Mouse (Mus musculus) limb, embryonic 10.5 days (tissue): ENCODE data around the gene Hoxb6. TPM values are rescaled to one million over a fixed set of nuclear protein-coding genes. Genes with fewer than 3 reads are reported as not detected.

Source experiments
- DNase-seq: peaks from one replicate; pipeline ENCODE4 v3.0.0-alpha.2; 2017; ENCODE audit warnings: low spot score
- H3K27ac ChIP-seq: fragments of 300-500 bp; sonication (generic); 2 replicates; pipeline ENCODE4 v1.5.1; 2016; ENCODE audit warnings: mild to moderate bottlenecking
- H3K27me3 ChIP-seq: fragments of 300-500 bp; sonication (generic); 2 replicates; pipeline ENCODE4 v1.6.1; 2016; ENCODE audit warnings: low read depth, mild to moderate bottlenecking; ENCODE audit not compliant: poor library complexity, severe bottlenecking
- H3K36me3 ChIP-seq: fragments of 300-500 bp; sonication (generic); 2 replicates; pipeline ENCODE4 v1.6.1; 2016; ENCODE audit warnings: mild to moderate bottlenecking, moderate library complexity
- H3K4me1 ChIP-seq: fragments of 300-500 bp; sonication (generic); 2 replicates; pipeline ENCODE4 v1.6.1; 2016
- H3K4me3 ChIP-seq: fragments of 300-500 bp; sonication (generic); 2 replicates; pipeline ENCODE4 v1.5.1; 2016; ENCODE audit warnings: mild to moderate bottlenecking, moderate library complexity
- H3K9me3 ChIP-seq: fragments of 300-500 bp; sonication (generic); replicated peaks from 2 replicates; pipeline ENCODE4 v1.6.1; 2016; ENCODE audit warnings: mild to moderate bottlenecking
- WGBS: fragments of 180-500 bp; shearing (Covaris S2); methylation state at CpG from one replicate; pipeline ENCODE4 v1.1.7; 2016; 5-methylcytosine and 5-hydroxymethylcytosine counted together
- polyA plus RNA-seq: library from polyadenylated mRNA; unstranded; fragments of >200 nt; fragmentation: Nextera tagmentation; extraction: Ambion mirVana; gene quantifications from 2 replicates; pipeline ENCODE4 v1.2.1, GENCODE M21; 2016

Gene Hoxb6
- polyA plus RNA-seq, 1 experiment from 2014 or later: 6.1 TPM

- Histone ChIP-seq H3K27ac (no peak overlapping the region), H3K27me3 (peaks cover 100% of the 10 kb centered on the region), H3K4me1 (peaks cover 66% of the 10 kb centered on the region), H3K9me3 (no peaks in the 10 kb centered on the region), H3K36me3 (no peaks in the 10 kb centered on the region), H3K4me3 (peak overlapping the region; percentile 15; the same call in 1 of the 2 replicates)
- 1% methylated on average over 24 of the region's 24 CpGs for WGBS
- peak; percentile 90 for DNase-seq
These were observed 30.9 kb upstream of the Hoxb6 start for GRCm38 (mm10) chr11:96261323-96261890.

- peaks cover 100% of the 10 kb centered on the region for H3K27me3 ChIP-seq
- WGBS: 10% methylated on average over 6 of the region's 6 CpGs
- no peaks in the 10 kb centered on the region for H3K36me3 ChIP-seq
- H3K9me3 ChIP-seq: no peaks in the 10 kb centered on the region
- H3K27ac ChIP-seq: no peak overlapping the region
- no peak overlapping the region for H3K4me3 ChIP-seq
- DNase-seq: peak; percentile 46
- peaks cover 64% of the 10 kb centered on the region for H3K4me1 ChIP-seq
These were observed 29.9 kb upstream of the Hoxb6 start for GRCm38 (mm10) chr11:96262262-96262830.

GRCm38 (mm10) chr11:96263636-96264389 is 28.5 kb upstream of the Hoxb6 start:
- Histone ChIP-seq H3K4me1 (peaks cover 55% of the 10 kb centered on the region), H3K27ac (no peak overlapping the region), H3K9me3 (no peaks in the 10 kb centered on the region), H3K4me3 (0 out of 2 replicates have a peak overlapping the region, but pooled peaks have one; percentile 5), H3K36me3 (no peaks in the 10 kb centered on the region), H3K27me3 (peaks cover 100% of the 10 kb centered on the region)
- DNase-seq: no peak
- WGBS: 2% methylated on average over 33 of the region's 33 CpGs

- peak; percentile 61 for DNase-seq
These were observed 27.8 kb upstream of the Hoxb6 start for GRCm38 (mm10) chr11:96264390-96265020.

GRCm38 (mm10) chr11:96265954-96266353 is 26.3 kb upstream of the Hoxb6 start:
- Histone ChIP-seq H3K27ac (peak overlapping the region; percentile 48; the same call in 1 of the 2 replicates), H3K9me3 (no peaks in the 10 kb centered on the region), H3K36me3 (no peaks in the 10 kb centered on the region), H3K4me1 (peaks cover 52% of the 10 kb centered on the region), H3K27me3 (peaks cover 100% of the 10 kb centered on the region), H3K4me3 (no peak overlapping the region)
- WGBS: 5% methylated on average over 7 of the region's 7 CpGs
- DNase-seq: peak; percentile 49

More at GRCm38 (mm10) chr11:96264390-96265020, 27.8 kb upstream of the Hoxb6 start:
- Histone ChIP-seq H3K36me3 (no peaks in the 10 kb centered on the region), H3K4me3 (no peak overlapping the region), H3K27me3 (peaks cover 100% of the 10 kb centered on the region), H3K4me1 (peaks cover 51% of the 10 kb centered on the region), H3K9me3 (no peaks in the 10 kb centered on the region), H3K27ac (no peak overlapping the region)
- 8% methylated on average over 8 of the region's 8 CpGs for WGBS

- 19% methylated on average over 7 of the region's 7 CpGs for WGBS
- DNase-seq: peak; percentile 31
- H3K36me3 ChIP-seq: no peaks in the 10 kb centered on the region
- H3K27me3 ChIP-seq: peaks cover 100% of the 10 kb centered on the region
- no peaks in the 10 kb centered on the region for H3K9me3 ChIP-seq
- peaks cover 57% of the 10 kb centered on the region for H3K4me1 ChIP-seq
- H3K4me3 ChIP-seq: no peak overlapping the region
- H3K27ac ChIP-seq: no peak overlapping the region
These were observed 25.0 kb upstream of the Hoxb6 start for GRCm38 (mm10) chr11:96267021-96267920.

- H3K27me3 ChIP-seq: peaks cover 100% of the 10 kb centered on the region
- WGBS: 8% methylated on average over 1 of the region's 1 CpGs
- no peak overlapping the region for H3K27ac ChIP-seq
- H3K36me3 ChIP-seq: no peaks in the 10 kb centered on the region
- no peak overlapping the region for H3K4me3 ChIP-seq
- H3K9me3 ChIP-seq: no peaks in the 10 kb centered on the region
- peaks cover 66% of the 10 kb centered on the region for H3K4me1 ChIP-seq
- peak; percentile 52 for DNase-seq
These were observed 24.1 kb upstream of the Hoxb6 start for GRCm38 (mm10) chr11:96268031-96268745.

GRCm38 (mm10) chr11:96269869-96270268 is 22.4 kb upstream of the Hoxb6 start:
- Histone ChIP-seq H3K4me3 (peak overlapping the region; percentile 50), H3K9me3 (no peaks in the 10 kb centered on the region), H3K27ac (no peak overlapping the region), H3K36me3 (no peaks in the 10 kb centered on the region), H3K27me3 (peaks cover 100% of the 10 kb centered on the region), H3K4me1 (peaks cover 55% of the 10 kb centered on the region)
- WGBS: 1% methylated on average over 19 of the region's 19 CpGs
- DNase-seq: peak; percentile 66

GRCm38 (mm10) chr11:96270996-96271540 is 21.2 kb upstream of the Hoxb6 start, which contains the start of gene Hoxb9:
Hoxb9 (plus strand) TSS chr11:96271457.
- no peaks in the 10 kb centered on the region for H3K36me3 ChIP-seq
- peak within 1 kb of the TSS; percentile 76 for H3K27ac ChIP-seq
- peaks cover 48% of the 10 kb centered on the region for H3K4me1 ChIP-seq
- peak within 1 kb of the TSS; percentile 50 for H3K4me3 ChIP-seq
- WGBS: under 1% methylated on average over 40 of the region's 40 CpGs
- peak; percentile 67 for DNase-seq
- H3K27me3 ChIP-seq: peaks cover 100% of the 10 kb centered on the region
- no peaks in the 10 kb centered on the region for H3K9me3 ChIP-seq

- DNase-seq: no peak
- no peaks in the 10 kb centered on the region for H3K36me3 ChIP-seq
- WGBS: under 1% methylated on average over 52 of the region's 52 CpGs
- H3K4me1 ChIP-seq: peaks cover 44% of the 10 kb centered on the region
- H3K4me3 ChIP-seq: peak overlapping the region; percentile 50
- H3K9me3 ChIP-seq: no peaks in the 10 kb centered on the region
- peak overlapping the region; percentile 76 for H3K27ac ChIP-seq
- H3K27me3 ChIP-seq: peaks cover 100% of the 10 kb centered on the region
These were observed 20.7 kb upstream of the Hoxb6 start for GRCm38 (mm10) chr11:96271541-96272011.
